Mouse (Mus musculus) testis, postnatal 14 days (tissue): Measurements from ENCODE around the gene Tmem213.

Source experiments
- DNase-seq: peaks from one replicate; pipeline ENCODE4 v3.0.0; 2021; ENCODE audit warnings: low spot score

Gene Tmem213

GRCm38 (mm10) chr6:38116107-38116770, 7.2 kb downstream of the Tmem213 start:
- no peak for DNase-seq

GRCm38 (mm10) chr6:38118341-38118740, 9.3 kb downstream of the Tmem213 start:
- no peak for DNase-seq

GRCm38 (mm10) chr6:38120681-38121371, 11.8 kb downstream of the Tmem213 start:
- no peak for DNase-seq

GRCm38 (mm10) chr6:38121843-38122242, 12.8 kb downstream of the Tmem213 start:
- DNase-seq = no peak

GRCm38 (mm10) chr6:38122791-38123190, 13.7 kb downstream of the Tmem213 start:
- DNase-seq = no peak

GRCm38 (mm10) chr6:38123471-38124206, 14.6 kb downstream of the Tmem213 start:
- DNase-seq = no peak

- DNase-seq = no peak
Observed at GRCm38 (mm10) chr6:38124207-38124835, 15.3 kb downstream of the Tmem213 start, which contains the start of gene Atp6v0a4. Atp6v0a4 (minus strand) TSS chr6:38124586.

GRCm38 (mm10) chr6:38124882-38125281, 15.8 kb downstream of the Tmem213 start:
- DNase-seq = no peak

GRCm38 (mm10) chr6:38125462-38125861, 16.4 kb downstream of the Tmem213 start:
- no peak for DNase-seq

- no peak for DNase-seq
Observed at GRCm38 (mm10) chr6:38128115-38128514, 19.1 kb downstream of the Tmem213 start.

GRCm38 (mm10) chr6:38129883-38130282, 20.8 kb downstream of the Tmem213 start:
- DNase-seq = no peak

GRCm38 (mm10) chr6:38131801-38132231, 22.8 kb downstream of the Tmem213 start:
- DNase-seq = peak; percentile 34

- no peak for DNase-seq
Observed at GRCm38 (mm10) chr6:38134806-38135559, 25.9 kb downstream of the Tmem213 start.

GRCm38 (mm10) chr6:38139086-38139485, 30.0 kb downstream of the Tmem213 start:
- DNase-seq = no peak

GRCm38 (mm10) chr6:38140402-38140801, 31.3 kb downstream of the Tmem213 start:
- DNase-seq = no peak

GRCm38 (mm10) chr6:38144161-38144998, 35.3 kb downstream of the Tmem213 start:
- DNase-seq = peak; percentile 39

- no peak for DNase-seq
Observed at GRCm38 (mm10) chr6:38145463-38146065, 36.5 kb downstream of the Tmem213 start.

GRCm38 (mm10) chr6:38147301-38147700, 38.2 kb downstream of the Tmem213 start:
- no peak for DNase-seq

GRCm38 (mm10) chr6:38148626-38149025, 39.6 kb downstream of the Tmem213 start:
- DNase-seq = no peak

- DNase-seq = no peak
Observed at GRCm38 (mm10) chr6:38149483-38149882, 40.4 kb downstream of the Tmem213 start.
